Comparison of ENCODE assay signal across 10 mouse cellular contexts in the genomic region with DNA sequence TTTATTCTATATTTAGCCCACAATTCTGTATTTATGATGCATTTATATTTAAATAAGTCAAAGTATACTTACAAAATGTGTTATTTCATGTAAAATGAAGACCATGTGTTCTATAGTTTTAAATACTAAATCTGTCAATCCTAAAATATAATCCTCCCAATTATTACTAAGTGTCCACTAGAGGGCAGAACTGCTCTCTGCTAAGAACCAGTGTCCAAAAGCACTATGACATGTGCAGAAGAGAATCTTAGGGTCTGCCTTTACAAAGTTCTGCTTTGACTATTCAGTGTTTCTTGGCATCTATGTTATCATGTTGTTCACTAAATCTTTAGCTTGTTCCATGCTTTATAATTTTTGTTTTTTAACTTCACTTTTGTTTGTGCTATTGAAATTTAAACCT. TPM values are rescaled to one million over a fixed set of nuclear protein-coding genes. Genes with fewer than 3 reads are reported as not detected.
DNase-seq lines count a peak whose midpoint lies in the region; ATAC-seq and TF ChIP-seq lines count a peak whose summit lies in the region.
"Had no signal": no experiment of that assay in that cellular context is flagged by ENCODE, and none has a peak within 500 bp of the region (broad histone marks: within the 10 kb centered on the region; RNA-seq: fewer than 3 reads in every experiment).

No protein-coding gene starts in this region.

- in situ Hi-C loops in CH12.LX (cut with MboI; ENCODE audit: low pct_ligation_motif_present, low pct_unique_long_range_greater_than_20kb, low sequenced_read_pairs), result no loop called here

- no peak for ATAC-seq in kidney, embryonic 14.5 days (ENCODE audit: low FRiP score, low TSS enrichment)
- ATAC-seq in G1E (ENCODE audit: extremely low read depth, insufficient number of reproducible peaks, low FRiP score, poor library complexity, severe bottlenecking), result peak; percentile 45
- ATAC-seq in embryonic facial prominence, embryonic 14.5 days (ENCODE audit: low read depth), result no peak

- DNase-seq in kidney, adult 9 months, result peak; percentile 37
- peak; percentile 10 for DNase-seq in CH12.LX (ENCODE audit: extremely low read depth)
- DNase-seq in G1E (ENCODE audit: low spot score), result no peak
- DNase-seq in embryonic facial prominence, embryonic 14.5 days (ENCODE audit: low spot score), result peak; percentile 0
- DNase-seq in right cerebral cortex, adult 18-20 months, result no peak
- no peak for DNase-seq in right cerebral cortex, postnatal 14 days

- no peaks in the 10 kb centered on the region for H3K36me3 ChIP-seq in kidney, embryonic 14.5 days (ENCODE audit: control insufficient read depth, insufficient read depth, low read length)
- H3K36me3 ChIP-seq in CH12.LX (replicated peaks in 1 of 2; ENCODE audit: control insufficient read depth in 1 of 2, insufficient read depth in 1 of 2, low read length in 1 of 2) (no peaks in the 10 kb centered on the region), G1E (replicated peaks) (no peaks in the 10 kb centered on the region)
- H3K36me3 ChIP-seq in embryonic facial prominence, embryonic 14.5 days (ENCODE audit: control insufficient read depth, insufficient read depth, low read length), result no peaks in the 10 kb centered on the region

- TF ChIP-seq POLR2A in CH12.LX (IDR thresholded peaks at IDR 0.05; ENCODE audit: low read depth, low read length), result no peak

- TF ChIP-seq CTCF in CH12.LX (conservative IDR thresholded peaks at IDR 0.05 in 1 of 2, IDR thresholded peaks at IDR 0.05 in 1 of 2; ENCODE audit: low read depth in 2 of 2, low read length in 2 of 2) (peak; percentile 11 to 39; a peak in 2 of 4 replicates), G1E (IDR thresholded peaks at IDR 0.05; ENCODE audit: low read depth, low read length) (no peak)

- peak; percentile 32 for TF ChIP-seq RAD21 in CH12.LX (IDR thresholded peaks at IDR 0.05; ENCODE audit: low read depth, low read length)

- TF ChIP-seq EP300 in CH12.LX (IDR thresholded peaks at IDR 0.05; ENCODE audit: low read length), result no peak

- no peaks in the 10 kb centered on the region for H3K79me2 ChIP-seq in CH12.LX (replicated peaks; ENCODE audit: control insufficient read depth, extremely low read depth, insufficient read depth, poor library complexity, severe bottlenecking)

- H3K4me3 ChIP-seq in kidney, embryonic 14.5 days (ENCODE audit: low read length), result no peak overlapping the region
- H3K4me3 ChIP-seq in CH12.LX (replicated peaks in 1 of 3; ENCODE audit: low read depth in 2 of 3, low read length in 2 of 3, poor library complexity in 1 of 3) (no peak overlapping the region), G1E (ENCODE audit: low read depth, low read length) (no peak overlapping the region)
- H3K4me3 ChIP-seq in embryonic facial prominence, embryonic 14.5 days (ENCODE audit: low read depth, low read length), result no peak overlapping the region

- no peak overlapping the region for H3K27ac ChIP-seq in kidney, embryonic 14.5 days (ENCODE audit: low read depth, low read length)
- no peak overlapping the region for H3K27ac ChIP-seq in CH12.LX (ENCODE audit: insufficient read depth, low read depth)
- H3K27ac ChIP-seq in embryonic facial prominence, embryonic 14.5 days (replicated peaks; ENCODE audit: low read depth, low read length), result no peak overlapping the region

- no peaks in the 10 kb centered on the region for H3K27me3 ChIP-seq in kidney, embryonic 14.5 days (ENCODE audit: control insufficient read depth, insufficient read depth, low read length)
- H3K27me3 ChIP-seq in CH12.LX (replicated peaks) (no peaks in the 10 kb centered on the region), G1E (ENCODE audit: insufficient read depth, low read length) (no peaks in the 10 kb centered on the region)
- H3K27me3 ChIP-seq in embryonic facial prominence, embryonic 14.5 days (replicated peaks; ENCODE audit: control insufficient read depth, insufficient read depth, low read length), result no peaks in the 10 kb centered on the region

- dilution Hi-C loops in CH12.LX (cut with MboI; ENCODE audit: extremely low pct_ligation_motif_present, extremely low pct_unique_long_range_greater_than_20kb, low sequenced_read_pairs), result no loop called here

- H3K9me3 ChIP-seq in kidney, embryonic 14.5 days (ENCODE audit: control insufficient read depth, low read length), result no peaks in the 10 kb centered on the region
- H3K9me3 ChIP-seq in CH12.LX (replicated peaks; ENCODE audit: low read length) (peaks cover 5% of the 10 kb centered on the region), G1E (replicated peaks) (no peaks in the 10 kb centered on the region)
- H3K9me3 ChIP-seq in embryonic facial prominence, embryonic 14.5 days (ENCODE audit: control insufficient read depth, low read length), result no peaks in the 10 kb centered on the region

- H3K4me1 ChIP-seq in kidney, embryonic 14.5 days (ENCODE audit: control insufficient read depth, insufficient read depth, low read length), result no peaks in the 10 kb centered on the region
- H3K4me1 ChIP-seq in CH12.LX (ENCODE audit: control insufficient read depth in 1 of 2, insufficient read depth in 2 of 2) (no peaks in the 10 kb centered on the region), G1E (ENCODE audit: insufficient read depth, low read depth, low read length) (no peaks in the 10 kb centered on the region)
- H3K4me1 ChIP-seq in embryonic facial prominence, embryonic 14.5 days (ENCODE audit: control insufficient read depth, insufficient read depth, low read length), result no peaks in the 10 kb centered on the region

- H3K4me2 ChIP-seq in kidney, embryonic 14.5 days (replicated peaks; ENCODE audit: low read depth, low read length), result no peak overlapping the region
- H3K4me2 ChIP-seq in CH12.LX (ENCODE audit: insufficient read depth, low read depth, poor library complexity, severe bottlenecking), result no peak overlapping the region
- H3K4me2 ChIP-seq in embryonic facial prominence, embryonic 14.5 days (ENCODE audit: low read depth, low read length), result no peak overlapping the region

- no peak overlapping the region for H3K9ac ChIP-seq in kidney, embryonic 14.5 days (ENCODE audit: low read depth, low read length)
- no peak overlapping the region for H3K9ac ChIP-seq in CH12.LX (ENCODE audit: insufficient read depth, low read depth)
- no peak overlapping the region for H3K9ac ChIP-seq in embryonic facial prominence, embryonic 14.5 days (ENCODE audit: low read depth, low read length)

TF ChIP-seq in CH12.LX, 34 proteins besides CTCF, POLR2A, EP300 and RAD21 (continues in another document):
- TF ChIP-seq CHD2 (IDR thresholded peaks at IDR 0.05; ENCODE audit: low read length), result no peak
- TF ChIP-seq SMC3 (IDR thresholded peaks at IDR 0.05; ENCODE audit: low read depth, low read length), result no peak
- no peak for TF ChIP-seq UBTF (IDR thresholded peaks at IDR 0.05; ENCODE audit: low read depth, low read length)
- no peak for TF ChIP-seq USF2 (conservative IDR thresholded peaks at IDR 0.05; ENCODE audit: low read depth, low read length)
- no peak for TF ChIP-seq ZMIZ1 (IDR thresholded peaks at IDR 0.05; ENCODE audit: low read depth, low read length)
- no peak for TF ChIP-seq RCOR1 (conservative IDR thresholded peaks at IDR 0.05; ENCODE audit: low read depth, low read length)
- TF ChIP-seq TBP (conservative IDR thresholded peaks at IDR 0.05; ENCODE audit: low read depth, low read length), result no peak
- TF ChIP-seq KAT2A (IDR thresholded peaks at IDR 0.05; ENCODE audit: insufficient replicate concordance, low read length), result no peak
- no peak for TF ChIP-seq SIN3A (IDR thresholded peaks at IDR 0.05; ENCODE audit: low read length)
- no peak for TF ChIP-seq MYC (IDR thresholded peaks at IDR 0.05; ENCODE audit: low read depth, low read length)
- no peak for TF ChIP-seq USF1 (IDR thresholded peaks at IDR 0.05; ENCODE audit: low read depth, low read length)
- no peak for TF ChIP-seq E2F4 (IDR thresholded peaks at IDR 0.05; ENCODE audit: insufficient replicate concordance, low read depth, low read length)
- no peak for TF ChIP-seq ZKSCAN1 (IDR thresholded peaks at IDR 0.05; ENCODE audit: borderline replicate concordance, low read depth, low read length)
- no peak for TF ChIP-seq MAFK (IDR thresholded peaks at IDR 0.05; ENCODE audit: insufficient replicate concordance, low read length)
- TF ChIP-seq ZNF384 (IDR thresholded peaks at IDR 0.05; ENCODE audit: low read depth, low read length), result no peak
- no peak for TF ChIP-seq HCFC1 (IDR thresholded peaks at IDR 0.05; ENCODE audit: low read depth, low read length)

RNA-seq across cellular contexts. Expression of a gene that starts 1.9 kb away (rescaled TPM):
- not detected in 2 replicates for polyA plus RNA-seq in kidney, embryonic 14.5 days (2014; fragmentation: Nextera tagmentation; extraction: Ambion mirVana)
- not detected in 2 replicates for total RNA-seq in CH12.LX (2012; rRNA removed)
- not detected in 2 replicates for total RNA-seq in CH12.LX (2014; rRNA removed)
- not detected in 2 replicates for polyA plus RNA-seq in CH12.LX (2012; ENCODE audit: insufficient read length, low read depth)
- total RNA-seq in G1E (2014; fragmentation: Nextera tagmentation), result not detected in 2 replicates
- 0.16 TPM in 1 of 2 replicates, not detected in the other for total RNA-seq in G1E (2017)
- polyA plus RNA-seq in G1E (2012), result not detected in 2 replicates
- polyA plus RNA-seq in embryonic facial prominence, embryonic 14.5 days (2014; fragmentation: Nextera tagmentation; extraction: Ambion mirVana), result not detected in 2 replicates
- total RNA-seq: heart, postnatal 25 days had no signal
- polyA plus RNA-seq: cortical plate, adult 2 months; liver, embryonic 16.5 days had no signal

RNA-seq across cellular contexts. Expression of a gene that starts 7.4 kb away (rescaled TPM):
- not detected in 2 replicates for polyA plus RNA-seq in kidney, embryonic 14.5 days (2014; fragmentation: Nextera tagmentation; extraction: Ambion mirVana)
- total RNA-seq in CH12.LX (2012; rRNA removed) (not detected in 2 replicates), CH12.LX (2014; rRNA removed) (not detected in 2 replicates), G1E (2014; fragmentation: Nextera tagmentation) (not detected in 2 replicates), G1E (2017) (0.12 TPM in 1 of 2 replicates, not detected in the other)
- polyA plus RNA-seq in CH12.LX (2012; ENCODE audit: insufficient read length, low read depth) (not detected in 2 replicates), G1E (2012) (not detected in 2 replicates)
- not detected in 2 replicates for polyA plus RNA-seq in embryonic facial prominence, embryonic 14.5 days (2014; fragmentation: Nextera tagmentation; extraction: Ambion mirVana)
- total RNA-seq: heart, postnatal 25 days had no signal
- polyA plus RNA-seq: cortical plate, adult 2 months; liver, embryonic 16.5 days had no signal

RNA-seq across cellular contexts. Expression of a gene that starts 51.4 kb away (rescaled TPM):
- polyA plus RNA-seq in kidney, embryonic 14.5 days (2014; fragmentation: Nextera tagmentation; extraction: Ambion mirVana), result not detected in 2 replicates
- not detected in 2 replicates for total RNA-seq in CH12.LX (2012; rRNA removed)
- total RNA-seq in CH12.LX (2014; rRNA removed), result not detected in 2 replicates
- polyA plus RNA-seq in CH12.LX (2012; ENCODE audit: insufficient read length, low read depth), result not detected in 2 replicates
- not detected in 2 replicates for total RNA-seq in G1E (2014; fragmentation: Nextera tagmentation)
- total RNA-seq in G1E (2017), result not detected in 2 replicates
- polyA plus RNA-seq in G1E (2012), result not detected in 2 replicates
- not detected in 2 replicates for polyA plus RNA-seq in embryonic facial prominence, embryonic 14.5 days (2014; fragmentation: Nextera tagmentation; extraction: Ambion mirVana)
- total RNA-seq: heart, postnatal 25 days had no signal
- polyA plus RNA-seq: cortical plate, adult 2 months; liver, embryonic 16.5 days had no signal

RNA-seq across cellular contexts. Expression of a gene that starts 53.7 kb away (rescaled TPM):
- polyA plus RNA-seq in kidney, embryonic 14.5 days (2014; fragmentation: Nextera tagmentation; extraction: Ambion mirVana), result not detected in 2 replicates
- total RNA-seq in CH12.LX (2012; rRNA removed) (not detected in 2 replicates), CH12.LX (2014; rRNA removed) (not detected in 2 replicates), G1E (2014; fragmentation: Nextera tagmentation) (not detected in 2 replicates), G1E (2017) (not detected in 2 replicates)
- polyA plus RNA-seq in CH12.LX (2012; ENCODE audit: insufficient read length, low read depth) (not detected in 2 replicates), G1E (2012) (not detected in 2 replicates)
- polyA plus RNA-seq in embryonic facial prominence, embryonic 14.5 days (2014; fragmentation: Nextera tagmentation; extraction: Ambion mirVana), result not detected in 2 replicates
- total RNA-seq: heart, postnatal 25 days had no signal
- polyA plus RNA-seq: cortical plate, adult 2 months; liver, embryonic 16.5 days had no signal

Comparison
In these comparisons a context has a peak if more than half of its experiments do, and no peak if none do; other contexts are left out.
1. DNase-seq: peak in kidney, adult 9 months (single experiment), CH12.LX (single experiment) and embryonic facial prominence, embryonic 14.5 days (single experiment); none in G1E (single experiment), right cerebral cortex, adult 18-20 months (single experiment) and right cerebral cortex, postnatal 14 days (single experiment).